Mouse (Mus musculus) retina, embryonic 14.5 days (tissue): ENCODE measurements around the gene Atg101.

Experiments
- DNase-seq: peaks from one replicate; pipeline ENCODE4 v3.0.0-alpha.2; 2015; ENCODE audit warnings: low spot score

The Atg101 gene

GRCm38 (mm10) chr15:101283911-101284750, at the start of gene Atg101:
Atg101 (plus strand) TSS chr15:101284272.
- peak; percentile 94 for DNase-seq

GRCm38 (mm10) chr15:101234611-101235341, 49.3 kb upstream of the Atg101 start:
- no peak for DNase-seq

- DNase-seq: no peak
These were observed 48.8 kb upstream of the Atg101 start for GRCm38 (mm10) chr15:101235342-101235698.

GRCm38 (mm10) chr15:101235728-101236327, 48.2 kb upstream of the Atg101 start:
- DNase-seq: no peak

DNA sequence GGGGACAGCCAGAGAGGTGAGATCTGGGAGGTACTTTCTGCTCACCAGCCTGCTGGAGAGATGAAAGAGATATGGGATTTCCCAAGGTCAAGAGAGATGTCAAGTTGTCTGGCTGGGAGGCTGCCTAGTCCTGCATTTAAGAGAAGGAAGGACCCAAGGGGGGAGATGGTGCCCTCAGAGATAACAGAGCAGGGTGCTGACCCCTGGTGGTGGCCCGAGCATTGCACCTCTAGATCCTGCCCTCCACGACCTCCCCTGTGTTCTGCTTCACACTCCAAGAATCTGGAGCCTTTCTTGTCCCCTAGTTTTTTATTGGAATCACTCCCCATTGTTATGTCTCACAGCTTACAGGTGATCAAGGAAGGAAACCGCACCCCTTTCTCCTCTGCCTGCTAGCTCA, 47.2 kb upstream of the Atg101 start:
- peak; percentile 87 for DNase-seq

DNA sequence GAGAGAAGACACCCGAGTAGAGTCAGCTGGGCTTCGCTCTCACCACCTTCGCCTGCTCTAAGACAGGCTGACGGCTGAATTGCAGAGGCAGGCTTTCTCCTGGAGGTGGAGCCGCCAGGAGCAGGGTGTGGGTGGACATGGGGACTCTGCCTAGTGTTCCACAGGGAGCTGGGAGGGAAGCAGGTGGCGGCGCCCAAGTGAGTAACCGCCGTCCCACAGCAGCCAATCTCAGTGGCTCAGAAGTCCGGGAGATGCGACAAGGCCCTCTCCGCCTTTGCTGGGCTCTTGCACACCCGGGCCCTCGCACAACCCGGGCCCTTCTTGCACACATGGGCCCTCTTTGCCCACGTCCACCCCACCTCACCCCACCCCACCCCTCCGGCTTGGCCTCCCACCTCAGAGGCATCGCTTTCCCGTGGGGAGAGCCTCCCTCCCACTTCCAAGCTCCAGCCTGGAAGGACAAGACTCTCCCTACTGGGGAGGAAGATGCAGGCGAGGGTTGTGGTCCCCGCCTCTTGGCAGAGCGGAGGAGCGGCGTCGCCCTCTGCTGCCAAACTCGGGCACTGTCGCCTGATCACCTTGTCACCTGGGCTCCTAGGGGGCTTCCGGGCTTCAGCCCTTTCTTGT, 45.1 kb upstream of the Atg101 start:
- DNase-seq: peak; percentile 78

GRCm38 (mm10) chr15:101239821-101240220, 44.3 kb upstream of the Atg101 start:
- DNase-seq: no peak

DNA sequence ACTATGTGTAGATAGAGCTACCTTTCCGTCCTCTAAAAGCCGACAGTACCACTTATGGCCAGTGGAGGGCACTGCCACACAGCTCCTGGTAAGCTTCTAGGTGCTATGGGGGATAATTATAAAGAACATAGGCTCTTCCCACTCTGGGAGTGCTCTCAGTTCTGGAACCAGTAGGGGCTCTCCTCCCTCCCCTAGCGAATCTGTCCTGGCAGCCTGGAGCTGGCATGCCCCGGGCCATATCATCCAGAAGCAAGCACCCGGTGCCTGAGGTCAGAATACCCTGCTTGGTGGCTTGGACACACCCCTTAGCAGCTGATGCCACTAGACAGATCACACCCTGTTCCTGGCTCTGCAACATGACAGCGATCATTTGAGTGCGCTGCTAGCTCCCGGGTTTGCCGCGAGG, 43.3 kb upstream of the Atg101 start:
- DNase-seq: peak; percentile 93

DNA sequence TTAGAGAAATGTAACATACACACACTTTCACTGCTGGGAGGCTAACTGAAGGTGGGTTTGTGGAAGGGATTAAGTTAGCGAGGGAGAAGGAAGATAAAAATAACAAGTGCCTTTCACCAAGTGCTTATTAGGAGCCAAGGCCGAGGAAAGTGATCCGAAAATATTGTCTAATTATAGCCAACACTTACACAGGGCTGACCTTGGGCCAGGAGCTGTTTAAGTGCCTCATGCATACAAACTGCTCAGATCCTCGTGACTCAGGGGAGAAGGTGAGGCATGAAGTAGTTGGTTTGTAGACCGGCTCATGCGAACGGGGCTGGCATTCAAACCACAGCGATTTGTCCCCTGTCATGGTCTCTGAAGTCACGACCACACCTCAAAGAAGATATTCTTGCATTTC, 42.8 kb upstream of the Atg101 start:
- no peak for DNase-seq

DNA sequence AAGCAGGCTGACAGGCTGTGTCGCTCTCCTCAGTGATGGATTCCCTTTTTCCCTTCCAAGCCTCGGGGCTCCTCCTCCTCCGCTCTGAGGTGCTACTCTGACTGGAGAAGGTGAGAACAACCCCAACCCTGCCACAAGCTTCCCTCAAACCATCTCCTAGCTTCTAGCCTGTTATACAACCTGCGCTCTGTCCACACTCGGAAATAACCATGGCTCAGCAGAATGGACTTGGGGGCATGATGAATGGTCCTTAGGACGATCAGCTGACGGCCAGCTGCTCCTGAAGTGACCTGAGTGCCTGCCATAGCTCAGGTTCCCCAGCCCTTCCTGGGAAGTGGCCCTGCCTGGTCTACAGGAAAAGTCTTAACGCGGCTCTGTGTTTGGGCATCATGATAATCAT, 42.2 kb upstream of the Atg101 start:
- no peak for DNase-seq

DNA sequence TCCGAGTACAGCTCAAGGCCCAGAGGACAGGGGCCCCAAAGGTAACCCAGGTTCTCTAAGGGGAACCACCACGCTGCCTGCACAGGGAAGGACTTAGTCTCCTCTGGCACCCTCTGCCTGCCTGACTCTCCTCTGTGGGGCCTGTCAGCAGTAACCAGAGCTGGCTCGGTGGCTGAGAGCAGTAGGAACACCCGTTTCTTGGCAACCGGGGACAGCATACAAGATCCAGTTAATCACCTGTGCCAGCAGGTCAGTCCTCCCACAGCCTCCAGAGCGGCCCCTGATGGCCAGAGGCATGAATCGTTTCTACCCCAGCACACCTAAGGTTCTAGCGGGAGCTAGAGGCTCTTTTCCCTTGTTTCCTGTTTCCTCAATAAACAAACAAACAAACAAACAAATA, 41.4 kb upstream of the Atg101 start:
- peak; percentile 57 for DNase-seq

- DNase-seq: no peak
These were observed 40.1 kb upstream of the Atg101 start for GRCm38 (mm10) chr15:101244012-101244411.

- peak; percentile 97 for DNase-seq
These were observed 37.6 kb upstream of the Atg101 start for GRCm38 (mm10) chr15:101246231-101247154.

DNA sequence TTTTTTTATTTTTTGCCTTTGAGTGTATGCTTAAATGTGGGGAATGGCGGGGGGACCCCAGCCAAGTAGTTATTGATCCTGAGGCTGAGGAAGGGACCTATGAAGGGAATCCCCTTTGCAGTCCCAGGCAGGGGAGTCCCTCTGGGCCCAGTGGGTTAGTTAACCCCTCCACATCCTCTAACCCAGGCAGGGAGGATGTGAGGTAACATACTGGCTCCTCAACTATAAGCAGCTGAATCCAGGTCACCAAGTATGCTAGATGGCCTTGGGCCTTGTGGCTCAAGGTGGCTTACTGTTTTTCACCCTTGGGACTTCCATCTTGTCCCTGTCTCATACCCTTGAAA, 36.9 kb upstream of the Atg101 start:
- no peak for DNase-seq

GRCm38 (mm10) chr15:101248029-101248710, 35.9 kb upstream of the Atg101 start:
- DNase-seq: no peak

DNA sequence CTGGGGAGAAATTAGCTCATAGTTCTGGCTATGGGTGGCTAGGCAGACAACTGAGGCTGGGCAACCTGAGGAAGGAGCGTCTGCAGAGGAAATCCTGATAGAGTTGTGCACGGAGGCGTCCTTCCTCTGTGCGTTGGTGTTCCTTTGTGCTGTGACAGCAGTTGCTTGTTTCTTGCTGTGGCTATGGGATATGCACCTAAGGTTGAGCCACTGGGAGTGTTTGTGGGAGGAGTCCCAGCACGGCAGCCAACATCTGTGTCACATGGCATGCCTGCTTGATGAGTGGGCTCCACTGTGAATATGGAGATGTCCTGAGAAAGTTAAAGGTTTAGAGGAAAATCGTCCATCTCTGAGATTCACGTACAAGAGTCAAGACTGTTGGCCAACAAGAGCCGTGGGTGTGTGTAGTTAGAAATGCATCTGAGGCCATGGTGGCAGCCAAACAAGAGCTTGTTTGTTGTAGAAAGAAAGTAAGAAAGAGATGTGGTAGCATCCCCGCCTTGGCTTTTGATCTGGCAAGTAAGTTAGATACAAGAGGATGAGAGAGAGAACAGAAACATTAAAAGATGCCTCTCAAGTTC, 33.8 kb upstream of the Atg101 start:
- no peak for DNase-seq

DNA sequence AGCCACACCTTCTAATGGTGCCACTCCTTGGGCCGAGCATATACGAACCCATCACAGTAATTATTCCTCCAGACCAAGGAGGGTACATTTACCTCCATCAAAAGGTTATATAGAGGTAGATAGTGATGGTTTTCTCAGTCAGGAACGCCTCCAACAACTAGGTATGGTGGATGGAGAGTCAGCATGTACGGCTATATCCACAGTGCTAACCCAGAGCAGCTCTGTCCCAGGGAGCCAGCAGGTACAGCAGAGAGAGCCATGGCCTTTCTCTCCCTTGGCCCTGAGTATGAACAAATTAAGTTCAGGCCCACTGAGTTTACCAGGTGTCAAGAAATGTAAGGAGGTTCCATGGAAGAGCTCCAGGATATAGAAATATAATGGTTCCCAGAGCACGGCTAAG, 32.1 kb upstream of the Atg101 start:
- DNase-seq: no peak

DNA sequence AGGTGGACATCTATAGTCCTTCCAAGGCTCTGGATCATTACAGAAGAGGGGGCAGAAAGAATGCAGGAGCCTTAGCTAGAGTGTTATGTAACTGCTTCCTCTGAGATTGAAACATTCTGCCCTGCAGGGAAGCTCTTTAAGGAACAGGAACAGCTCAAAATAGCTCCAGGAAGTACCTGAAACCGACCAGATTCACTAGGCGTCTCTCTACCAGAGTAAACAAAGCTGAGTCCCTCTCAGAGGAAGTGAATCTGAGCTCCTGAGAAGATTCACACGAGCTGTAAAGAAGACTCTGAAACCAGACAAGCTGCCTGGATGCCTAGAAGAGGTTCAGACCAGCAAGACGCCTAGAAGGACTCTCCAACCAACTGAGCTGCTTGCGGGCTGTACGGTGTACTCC, 31.5 kb upstream of the Atg101 start:
- no peak for DNase-seq

GRCm38 (mm10) chr15:101253563-101253885, 30.5 kb upstream of the Atg101 start:
- DNase-seq: no peak

DNA sequence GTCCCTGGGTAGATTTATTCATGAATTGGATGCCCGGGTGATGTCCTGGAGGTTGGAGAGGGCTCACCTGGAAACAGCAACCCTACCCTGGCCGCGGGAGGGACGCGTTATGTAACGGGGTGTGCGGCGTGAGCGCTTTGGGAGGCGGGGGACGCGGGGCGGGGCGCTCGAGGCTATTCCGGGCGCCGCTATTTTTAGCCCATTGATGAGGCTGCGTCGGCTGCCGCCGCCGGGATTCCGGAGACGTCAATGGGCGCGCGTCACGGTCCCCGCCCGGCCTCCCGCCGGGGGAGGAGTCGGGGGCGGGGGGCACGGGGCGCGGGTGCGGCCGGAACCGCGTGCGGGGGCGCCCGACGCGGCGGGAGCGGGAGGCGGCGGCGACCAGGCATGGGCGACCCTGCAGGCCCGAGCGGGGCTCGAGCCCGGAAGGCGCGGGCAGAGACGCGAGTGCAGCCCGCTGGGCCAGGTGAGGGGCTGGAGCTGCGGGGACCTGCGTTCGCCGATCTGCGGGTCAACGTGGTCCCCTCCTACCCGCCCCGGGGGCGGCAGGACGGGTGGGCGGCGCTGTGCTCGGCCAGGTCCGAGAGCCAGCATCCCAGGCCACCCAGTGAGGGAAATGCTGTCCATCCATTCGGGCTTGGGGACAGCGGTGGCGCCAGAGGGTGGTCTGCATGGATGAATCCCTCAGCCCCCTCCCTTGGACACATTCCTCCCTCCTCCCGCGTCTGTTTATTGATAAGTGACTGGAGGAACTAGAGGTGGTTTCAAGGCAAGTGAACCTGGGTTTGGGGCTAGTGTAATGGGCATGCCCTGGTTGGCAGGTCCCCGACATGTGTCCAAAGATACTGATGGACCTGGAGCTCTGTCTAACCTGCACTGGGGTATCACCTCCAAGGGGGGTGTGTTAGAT, 29.9 kb upstream of the Atg101 start, which contains the start of gene Nr4a1:
Gene Nr4a1 (plus strand): TSS at position 384 of the 910 bp plus-strand sequence.
- peak; percentile 72 for DNase-seq
